Mouse (Mus musculus): ENCODE results near the gene Pmf1. TPM values are rescaled to one million over a fixed set of nuclear protein-coding genes. Genes with fewer than 3 reads are reported as not detected.

Gene Pmf1
- total and polyA plus RNA-seq, 2 experiments from 2014 or later: 39.4 to 47.2 TPM

GRCm38 (mm10) chr3:88427342-88427905, 17.3 kb upstream of the Pmf1 start:
- H3K4me3 ChIP-seq (ENCODE audit: low read length): no peak overlapping the region
- no peak overlapping the region for H3K9ac ChIP-seq (replicated peaks; ENCODE audit: low read length)
- H3K36me3 ChIP-seq (ENCODE audit: insufficient read depth, low read length): no peaks in the 10 kb centered on the region
- H3K9me3 ChIP-seq (ENCODE audit: low read length): no peaks in the 10 kb centered on the region
- ATAC-seq (no peak), DNase-seq (ENCODE audit: low spot score) (no peak)
- no peak overlapping the region for H3K4me2 ChIP-seq (ENCODE audit: low read depth, low read length)
- no peak overlapping the region for H3K27ac ChIP-seq
- peaks cover 5% of the 10 kb centered on the region for H3K4me1 ChIP-seq (ENCODE audit: insufficient read depth, low read length)
- 84% methylated on average over 4 of the region's 4 CpGs for WGBS
- no peaks in the 10 kb centered on the region for H3K27me3 ChIP-seq (ENCODE audit: insufficient read depth, low read length)
- TF ChIP-seq CTCF (IDR thresholded peaks at IDR 0.05; ENCODE audit: low read depth): no peak

GRCm38 (mm10) chr3:88425708-88426420, 15.7 kb upstream of the Pmf1 start:
- Histone ChIP-seq H3K9ac (replicated peaks; ENCODE audit: low read length) (no peak overlapping the region; the same call in 1 of the 2 replicates), H3K9me3 (ENCODE audit: low read length) (no peaks in the 10 kb centered on the region), H3K27ac (no peak overlapping the region; the same call in 1 of the 2 replicates), H3K4me3 (ENCODE audit: low read length) (no peak overlapping the region), H3K4me1 (ENCODE audit: insufficient read depth, low read length) (peaks cover 10% of the 10 kb centered on the region), H3K36me3 (ENCODE audit: insufficient read depth, low read length) (0 out of 2 replicates have a peak, but pooled peaks cover 6% of the 10 kb centered on the region), H3K27me3 (ENCODE audit: insufficient read depth, low read length) (no peaks in the 10 kb centered on the region), H3K4me2 (ENCODE audit: low read depth, low read length) (peak overlapping the region; percentile 70; the same call in 1 of the 2 replicates)
- ATAC-seq: no peak
- WGBS: 84% methylated on average over 10 of the region's 10 CpGs
- DNase-seq (ENCODE audit: low spot score): no peak
- no peak for TF ChIP-seq CTCF (IDR thresholded peaks at IDR 0.05; ENCODE audit: low read depth)

GRCm38 (mm10) chr3:88425330-88425689, 15.2 kb upstream of the Pmf1 start:
- ATAC-seq (no peak), DNase-seq (ENCODE audit: low spot score) (no peak)
- Histone ChIP-seq H3K4me3 (ENCODE audit: low read length) (peak overlapping the region; percentile 14; the same call in 1 of the 2 replicates), H3K4me2 (ENCODE audit: low read depth, low read length) (peak overlapping the region; percentile 70), H3K27ac (no peak overlapping the region; the same call in 1 of the 2 replicates), H3K27me3 (ENCODE audit: insufficient read depth, low read length) (no peaks in the 10 kb centered on the region), H3K4me1 (ENCODE audit: insufficient read depth, low read length) (peaks cover 10% of the 10 kb centered on the region), H3K9me3 (ENCODE audit: low read length) (no peaks in the 10 kb centered on the region), H3K9ac (replicated peaks; ENCODE audit: low read length) (no peak overlapping the region; the same call in 1 of the 2 replicates), H3K36me3 (ENCODE audit: insufficient read depth, low read length) (peaks cover 11% of the 10 kb centered on the region; the same call in 1 of the 2 replicates)
- WGBS: 15% methylated on average over 2 of the region's 2 CpGs
- TF ChIP-seq CTCF (IDR thresholded peaks at IDR 0.05; ENCODE audit: low read depth): no peak

GRCm38 (mm10) chr3:88424605-88425329, 14.6 kb upstream of the Pmf1 start, which contains the start of gene Slc25a44:
Slc25a44 (minus strand) TSS chr3:88425139.
- no peaks in the 10 kb centered on the region for H3K27me3 ChIP-seq (ENCODE audit: insufficient read depth, low read length)
- peak within 1 kb of the TSS; percentile 83 for H3K27ac ChIP-seq
- H3K36me3 ChIP-seq (ENCODE audit: insufficient read depth, low read length): peaks cover 17% of the 10 kb centered on the region; the same call in 1 of the 2 replicates
- no peak for TF ChIP-seq CTCF (IDR thresholded peaks at IDR 0.05; ENCODE audit: low read depth)
- under 1% methylated on average over 35 of the region's 35 CpGs for WGBS
- DNase-seq (ENCODE audit: low spot score): peak; percentile 99
- H3K4me1 ChIP-seq (ENCODE audit: insufficient read depth, low read length): peaks cover 10% of the 10 kb centered on the region
- H3K4me2 ChIP-seq (ENCODE audit: low read depth, low read length): peak within 1 kb of the TSS; percentile 70
- H3K9me3 ChIP-seq (ENCODE audit: low read length): no peaks in the 10 kb centered on the region
- ATAC-seq: peak; percentile 98
- peak within 1 kb of the TSS; percentile 82 for H3K4me3 ChIP-seq (ENCODE audit: low read length)
- peak within 1 kb of the TSS; percentile 71 for H3K9ac ChIP-seq (replicated peaks; ENCODE audit: low read length)

- H3K9me3 ChIP-seq (ENCODE audit: low read length): no peaks in the 10 kb centered on the region
- H3K27ac ChIP-seq: peak overlapping the region; percentile 32; the same call in 1 of the 2 replicates
- H3K36me3 ChIP-seq (ENCODE audit: insufficient read depth, low read length): peaks cover 23% of the 10 kb centered on the region; the same call in 1 of the 2 replicates
- peaks cover 10% of the 10 kb centered on the region for H3K4me1 ChIP-seq (ENCODE audit: insufficient read depth, low read length)
- peak; percentile 13; the same call in 1 of the 2 replicates for TF ChIP-seq CTCF (IDR thresholded peaks at IDR 0.05; ENCODE audit: low read depth)
- H3K4me2 ChIP-seq (ENCODE audit: low read depth, low read length): peak overlapping the region; percentile 16; the same call in 1 of the 2 replicates
- WGBS: 29% methylated on average over 9 of the region's 9 CpGs
- no peak overlapping the region for H3K9ac ChIP-seq (replicated peaks; ENCODE audit: low read length)
- ATAC-seq: peak; percentile 11; the same call in 1 of the 2 replicates
- no peaks in the 10 kb centered on the region for H3K27me3 ChIP-seq (ENCODE audit: insufficient read depth, low read length)
- peak; percentile 72 for DNase-seq (ENCODE audit: low spot score)
- no peak overlapping the region; the same call in 1 of the 2 replicates for H3K4me3 ChIP-seq (ENCODE audit: low read length)
Measured at GRCm38 (mm10) chr3:88422020-88422720, 12.0 kb upstream of the Pmf1 start.

GRCm38 (mm10) chr3:88420771-88421170, 10.6 kb upstream of the Pmf1 start:
- Histone ChIP-seq H3K4me3 (ENCODE audit: low read length) (no peak overlapping the region), H3K4me2 (ENCODE audit: low read depth, low read length) (no peak overlapping the region), H3K9me3 (ENCODE audit: low read length) (no peaks in the 10 kb centered on the region), H3K27ac (no peak overlapping the region), H3K36me3 (ENCODE audit: insufficient read depth, low read length) (peaks cover 28% of the 10 kb centered on the region), H3K9ac (replicated peaks; ENCODE audit: low read length) (no peak overlapping the region), H3K27me3 (ENCODE audit: insufficient read depth, low read length) (no peaks in the 10 kb centered on the region), H3K4me1 (ENCODE audit: insufficient read depth, low read length) (peaks cover 10% of the 10 kb centered on the region)
- WGBS: 96% methylated on average over 19 of the region's 19 CpGs
- no peak for ATAC-seq
- no peak for TF ChIP-seq CTCF (IDR thresholded peaks at IDR 0.05; ENCODE audit: low read depth)
- DNase-seq (ENCODE audit: low spot score): no peak
